Mouse (Mus musculus) heart, adult 8-10 months (tissue): ENCODE measurements around the gene Llgl2. TPM values are rescaled to one million over a fixed set of nuclear protein-coding genes. Genes with fewer than 3 reads are reported as not detected.

Source experiments
- DNase-seq: peaks from one replicate; pipeline ENCODE4 v3.0.0; 2022; ENCODE audit warnings: low spot score
- microRNA-seq: library from miRNA; unstranded; fragments of <30 nt; microRNA quantifications from one replicate; pipeline ENCODE4 v1.2.0, GENCODE M21; 2022
- total RNA-seq, 4 experiments: library from RNA; stranded (reverse); gene quantifications; 2 replicates each; pipeline ENCODE4 v1.2.4; 2022

Gene Llgl2
- total RNA-seq, 4 experiments from 2014 or later: 15.7 to 31.8 (median 20.3) TPM

GRCm38 (mm10) chr11:115903384-115904230, 79.8 kb downstream of the Llgl2 start:
- peak; percentile 29 for DNase-seq

GRCm38 (mm10) chr11:115904231-115904955, 80.5 kb downstream of the Llgl2 start:
- no peak for DNase-seq

Small RNA genes lying within 50 kb of the gene (microRNA-seq; reads per million reads assigned to microRNA genes)
- 0.84 reads per million for gene Mir5621

Other genes with a start within 250 kb of the Llgl2 start
- 100 to 1,000 TPM in 1 of 4 experiments, 10 to 100 TPM in 3; 80.5 to 101 (median 85.0) TPM for gene Mrps7, start 220.1 kb upstream of the Llgl2 start, total RNA-seq
- 10 to 100 TPM; 13.0 to 19.0 (median 15.8) TPM for gene Gga3, start 220.0 kb upstream of the Llgl2 start, total RNA-seq
- 10 to 100 TPM; 40.8 to 52.0 (median 45.0) TPM for gene Mif4gd, start 211.1 kb upstream of the Llgl2 start, total RNA-seq
- 10 to 100 TPM; 31.4 to 40.9 (median 34.9) TPM for gene Slc25a19, start 195.8 kb upstream of the Llgl2 start, total RNA-seq
- gene Grb2, start 115.5 kb upstream of the Llgl2 start, total RNA-seq: 100 to 1,000 TPM in 3 of 4 experiments, 10 to 100 TPM in 1; 93.7 to 126 (median 111) TPM
- 100 to 1,000 TPM in 2 of 4 experiments, 10 to 100 TPM in 2; 96.2 to 103 (median 100) TPM for gene Tmem94, start 58.6 kb upstream of the Llgl2 start, total RNA-seq
- gene Caskin2, start 10.4 kb upstream of the Llgl2 start, total RNA-seq: 10 to 100 TPM; 40.3 to 48.2 (median 44.7) TPM
- 1 to 10 TPM; 6.9 to 8.8 (median 7.5) TPM for gene Tsen54, start 9.3 kb upstream of the Llgl2 start, total RNA-seq
- gene Myo15b, start 34.4 kb downstream of the Llgl2 start, total RNA-seq: under 1 TPM in 1 of 4 experiments, not detected in 3; 0.06 TPM
- gene Smim5, start 75.9 kb downstream of the Llgl2 start, total RNA-seq: 10 to 100 TPM; 11.0 to 28.2 (median 14.6) TPM
- gene Smim6, start 88.0 kb downstream of the Llgl2 start, total RNA-seq: not detected
- gene Sap30bp, start 109.2 kb downstream of the Llgl2 start, total RNA-seq: 10 to 100 TPM; 14.7 to 21.3 (median 16.2) TPM
- gene Recql5, start 109.4 kb downstream of the Llgl2 start, total RNA-seq: 10 to 100 TPM in 1 of 4 experiments, 1 to 10 TPM in 3; 6.8 to 14.7 (median 8.2) TPM
- gene Itgb4, start 150.7 kb downstream of the Llgl2 start, total RNA-seq: 1 to 10 TPM; 2.3 to 3.1 (median 3.0) TPM
- 10 to 100 TPM; 12.5 to 16.0 (median 15.0) TPM for gene Galk1, start 188.7 kb downstream of the Llgl2 start, total RNA-seq
- 100 to 1,000 TPM in 3 of 4 experiments, 10 to 100 TPM in 1; 92.7 to 141 (median 123) TPM for gene H3f3b, start 203.9 kb downstream of the Llgl2 start, total RNA-seq
- 1 to 10 TPM; 7.2 to 9.4 (median 7.8) TPM for gene Unk, start 206.3 kb downstream of the Llgl2 start, total RNA-seq